Mouse (Mus musculus) left cerebral cortex, adult 2 months (tissue): Measurements from ENCODE around the gene H60c. TPM values are rescaled to one million over a fixed set of nuclear protein-coding genes. Genes with fewer than 3 reads are reported as not detected.

Experiments used
- DNase-seq, 2 experiments: peaks; one replicate each; pipeline ENCODE4 v3.0.0; 2021 to 2022; ENCODE audit warnings: low spot score in 2 of 2, mixed read lengths in 1 of 2; ENCODE audit errors: extremely low spot score in 1 of 2
- H3K27ac ChIP-seq: fragments of 200-600 bp; 2 replicates; pipeline ENCODE4 v1.8.1; 2022
- H3K4me3 ChIP-seq: fragments of 200-600 bp; 2 replicates; pipeline ENCODE4 v1.8.1; 2022
- CTCF ChIP-seq: fragments of 200-600 bp; IDR thresholded peaks from 2 replicates; pipeline ENCODE4 v1.8.1; 2022; ENCODE audit warnings: antibody characterized with exemption, mild to moderate bottlenecking, moderate library complexity
- intact Hi-C: fragments of 180-260 bp; cut with DNase I; formaldehyde crosslinking; loops from one replicate; pipeline ENCODE4 v1.15.1; 2025
- total RNA-seq, 2 experiments: library from RNA; stranded (reverse); gene quantifications; 2 replicates each; pipeline ENCODE4 v1.2.3; 2021

H60c gene
- total RNA-seq, 2 experiments from 2014 or later, result not detected

DNA sequence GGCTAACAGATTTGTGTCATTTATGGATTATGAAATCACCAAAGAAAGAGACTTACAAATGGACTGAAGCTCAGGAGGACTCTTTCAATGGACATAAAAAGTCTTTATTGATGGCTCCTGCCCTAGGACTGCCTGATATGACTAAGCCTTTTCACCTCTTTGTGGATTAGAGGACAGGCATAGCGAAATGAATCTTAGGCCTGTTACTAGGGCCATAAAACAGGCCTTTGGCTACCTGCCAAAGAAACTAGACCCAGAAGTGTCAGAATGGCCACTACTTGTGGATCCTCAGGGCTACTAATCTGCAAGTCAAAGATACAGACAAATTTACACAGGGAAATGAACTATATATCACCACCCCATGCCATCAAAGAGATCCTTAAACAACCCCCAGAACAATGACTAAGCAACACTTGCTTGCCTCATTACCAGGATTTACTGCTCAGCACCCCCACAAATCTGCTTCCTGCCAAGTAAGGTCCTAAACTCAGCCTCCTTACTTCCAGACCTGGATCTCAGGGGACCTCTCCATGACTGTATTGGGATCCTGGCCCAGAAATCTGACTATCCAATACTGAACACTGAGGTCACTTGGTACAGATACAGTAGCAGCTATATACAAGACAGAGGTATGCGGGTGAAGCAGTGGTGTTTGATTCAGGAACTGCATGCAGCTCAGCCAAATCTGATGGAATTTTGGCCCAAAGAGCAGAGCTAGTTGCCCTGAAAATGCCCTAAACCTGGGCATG lies 39.0 kb downstream of the H60c start:
- DNase-seq, result no peak
- TF ChIP-seq CTCF, result no peak
- intact Hi-C loops, result no loop called here
- H3K27ac ChIP-seq, result no peak overlapping the region
- no peak overlapping the region for H3K4me3 ChIP-seq

Other genes starting within 250 kb of the H60c start
- gene Ppp1r14c, start 98.3 kb upstream of the H60c start, total RNA-seq, result 10 to 100 TPM; 14.6 to 15.3 TPM